Mouse (Mus musculus) megakaryocyte, embryonic 14.5 days (primary cell): ENCODE measurements around the gene Dnah7b.

ENCODE experiments used
- FLI1 ChIP-seq: IDR thresholded peaks from 2 replicates; pipeline ENCODE4 v1.6.1; 2012; ENCODE audit warnings: low read length, inconsistent platforms, mixed read lengths
- GATA1 ChIP-seq: IDR thresholded peaks from 3 replicates; pipeline ENCODE4 v1.6.1; 2012; ENCODE audit warnings: mixed read lengths, low read length, inconsistent platforms, borderline replicate concordance

DNA sequence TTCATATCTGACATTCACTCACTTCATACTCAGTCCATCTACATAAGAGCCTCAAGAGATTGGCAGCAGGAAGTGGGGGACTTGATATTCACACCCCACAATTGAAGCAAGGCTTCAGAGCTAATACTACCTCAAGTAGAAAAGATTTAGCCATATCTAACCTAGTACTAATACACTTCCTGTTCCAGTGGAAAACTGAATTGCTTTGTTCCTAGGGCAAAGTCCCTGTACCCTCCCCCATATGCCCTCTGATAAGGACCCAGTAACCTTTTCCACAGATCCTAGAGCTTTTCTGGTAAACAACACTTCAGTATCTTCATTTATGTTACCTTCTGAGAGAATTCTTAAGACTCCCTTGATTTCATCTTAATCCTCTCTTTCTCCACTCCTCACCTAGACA lies 17.9 kb upstream of the Dnah7b start:
- TF ChIP-seq GATA1: no peak
- TF ChIP-seq FLI1: no peak
